Mouse (Mus musculus) neutrophil, adult 5-6 weeks (primary cell): Measurements from ENCODE around the gene Stk24. TPM values are rescaled to one million over a fixed set of nuclear protein-coding genes. Genes with fewer than 3 reads are reported as not detected.

ENCODE experiments used
- ATAC-seq: fragments of 151-379, 151-347 bp; 2 replicates; pipeline ENCODE4 v1.8.0; 2017; ENCODE audit warnings: mild to moderate bottlenecking, moderate TSS enrichment; ENCODE audit not compliant: insufficient number of reproducible peaks, poor library complexity, low FRiP score, severe bottlenecking; ENCODE audit errors: extremely low read depth
- total RNA-seq: library from RNA; stranded (forward); fragments of 200-1000 nt; gene quantifications from 2 replicates; pipeline ENCODE4 v1.2.3, GENCODE M21; 2017

Gene Stk24
- total RNA-seq, 1 experiment from 2014 or later: 162 TPM

GRCm38 (mm10) chr14:121356336-121356862, 23.4 kb downstream of the Stk24 start:
- ATAC-seq: no peak

GRCm38 (mm10) chr14:121355732-121356131, 24.1 kb downstream of the Stk24 start:
- no peak for ATAC-seq

- ATAC-seq: no peak
These were observed 26.0 kb downstream of the Stk24 start for GRCm38 (mm10) chr14:121353648-121354377.

GRCm38 (mm10) chr14:121352744-121353143, 27.1 kb downstream of the Stk24 start:
- no peak for ATAC-seq

- ATAC-seq: no peak
These were observed 28.1 kb downstream of the Stk24 start for GRCm38 (mm10) chr14:121351737-121352136.

- no peak for ATAC-seq
These were observed 29.8 kb downstream of the Stk24 start for GRCm38 (mm10) chr14:121350011-121350410.

- ATAC-seq: peak; percentile 42; the same call in 1 of the 2 replicates
These were observed 30.5 kb downstream of the Stk24 start for GRCm38 (mm10) chr14:121349291-121349690.

- ATAC-seq: no peak
These were observed 31.6 kb downstream of the Stk24 start for GRCm38 (mm10) chr14:121348256-121348655.

GRCm38 (mm10) chr14:121347134-121347533, 32.7 kb downstream of the Stk24 start:
- no peak for ATAC-seq

- ATAC-seq: peak; percentile 31; the same call in 1 of the 2 replicates
These were observed 33.2 kb downstream of the Stk24 start for GRCm38 (mm10) chr14:121346654-121347053.

- no peak for ATAC-seq
These were observed 33.8 kb downstream of the Stk24 start for GRCm38 (mm10) chr14:121346053-121346452.

- ATAC-seq: no peak
These were observed 34.9 kb downstream of the Stk24 start for GRCm38 (mm10) chr14:121344928-121345327.

- ATAC-seq: no peak
These were observed 36.9 kb downstream of the Stk24 start for GRCm38 (mm10) chr14:121342885-121343284.

- no peak for ATAC-seq
These were observed 39.8 kb downstream of the Stk24 start for GRCm38 (mm10) chr14:121339951-121340401.

GRCm38 (mm10) chr14:121338819-121339573, 40.8 kb downstream of the Stk24 start:
- no peak; the same call in 1 of the 2 replicates for ATAC-seq

- no peak for ATAC-seq
These were observed 49.8 kb downstream of the Stk24 start for GRCm38 (mm10) chr14:121330090-121330408.

- no peak for ATAC-seq
These were observed 50.3 kb downstream of the Stk24 start for GRCm38 (mm10) chr14:121329401-121330089.

- no peak for ATAC-seq
These were observed 50.9 kb downstream of the Stk24 start for GRCm38 (mm10) chr14:121328878-121329277.

GRCm38 (mm10) chr14:121326432-121326831, 53.4 kb downstream of the Stk24 start:
- ATAC-seq: no peak
